Mouse (Mus musculus): ENCODE data around the gene Psmd4.

GRCm38 (mm10) chr3:95053701-95054100, 11.3 kb upstream of the Psmd4 start:
- TF ChIP-seq CTCF (IDR thresholded peaks at IDR 0.05; ENCODE audit: insufficient read depth, low read length) (peak; percentile 67), POLR2A (IDR thresholded peaks at IDR 0.05; ENCODE audit: borderline replicate concordance, extremely low read depth, low read depth, low read length) (no peak)
